Mouse (Mus musculus): ENCODE data around the gene Camta1. TPM values are rescaled to one million over a fixed set of nuclear protein-coding genes. Genes with fewer than 3 reads are reported as not detected.

Gene Camta1
- polyA plus RNA-seq, 1 experiment from 2014 or later, result 78.7 TPM

DNA sequence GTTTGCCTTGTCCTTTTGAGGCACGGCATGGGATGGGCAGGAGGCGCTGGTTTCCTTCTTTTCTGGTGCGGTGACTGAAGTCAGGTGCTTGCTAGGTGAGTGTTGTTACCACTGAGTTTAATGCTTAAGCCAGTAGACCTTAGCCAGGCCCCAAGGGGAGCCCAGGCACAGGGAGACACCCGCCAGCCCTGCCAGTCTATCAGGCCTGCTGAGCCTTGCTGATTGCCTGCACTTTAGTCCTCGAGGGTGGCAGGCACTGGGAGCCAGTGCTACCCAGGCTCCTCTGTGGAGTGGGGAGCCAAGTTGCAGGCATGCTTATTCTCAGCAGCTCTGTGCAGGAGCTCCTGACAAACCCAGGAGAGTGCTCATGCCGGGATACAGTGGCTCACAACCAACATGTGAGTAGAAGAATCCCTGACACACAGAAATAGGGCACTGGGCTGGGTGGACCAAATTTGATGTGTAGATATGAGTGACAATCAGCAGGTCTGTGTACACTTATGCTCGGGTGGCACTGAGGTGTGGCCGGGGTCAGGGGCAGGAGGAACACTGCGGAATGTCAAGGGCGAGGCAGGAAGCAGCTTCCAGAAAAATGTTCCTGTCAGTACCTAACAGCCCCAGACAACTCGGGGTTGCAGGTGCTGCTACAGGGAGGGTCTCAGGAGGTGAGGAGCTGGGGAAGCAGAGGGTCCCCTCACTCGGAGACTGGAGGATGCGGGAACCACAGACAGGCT, 638.2 kb downstream of the Camta1 start:
- Histone ChIP-seq H3K4me2 (no peak overlapping the region), H3K4me1 (peaks cover 11% of the 10 kb centered on the region; the same call in 1 of the 2 replicates), H3K9me3 (no peaks in the 10 kb centered on the region), H3K27me3 (no peaks in the 10 kb centered on the region), H3K36me3 (no peaks in the 10 kb centered on the region), H3K27ac (no peak overlapping the region), H3K4me3 (no peak overlapping the region), H3K9ac (no peak overlapping the region)
- ATAC-seq (ENCODE audit: borderline replicate concordance, extremely low read depth, low FRiP score, low TSS enrichment), result no peak
- 51% methylated on average over 13 of the region's 13 CpGs for WGBS

DNA sequence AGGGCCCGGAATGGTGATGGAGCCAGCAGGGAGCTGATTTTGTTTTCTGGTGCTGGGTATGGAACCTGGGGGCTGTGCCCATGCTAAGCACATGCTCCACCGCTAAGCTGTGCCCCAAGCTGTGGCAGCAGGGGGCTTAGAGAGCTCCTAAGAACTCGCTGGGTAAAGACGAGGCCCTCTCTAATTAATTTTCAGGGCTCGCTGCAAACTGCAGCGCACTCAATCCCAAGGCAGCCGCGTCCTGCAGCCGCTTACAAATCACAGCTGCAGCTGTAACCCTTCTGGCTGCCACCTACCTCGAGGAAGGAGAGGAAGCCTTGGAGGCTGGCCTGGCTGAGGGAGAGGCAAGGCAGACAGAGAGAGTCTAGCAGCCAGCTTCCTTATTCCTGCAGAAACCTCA, 639.0 kb downstream of the Camta1 start:
- Histone ChIP-seq H3K4me3 (no peak overlapping the region), H3K4me2 (no peak overlapping the region), H3K9ac (no peak overlapping the region), H3K9me3 (no peaks in the 10 kb centered on the region), H3K36me3 (no peaks in the 10 kb centered on the region), H3K27me3 (no peaks in the 10 kb centered on the region), H3K4me1 (peaks cover 11% of the 10 kb centered on the region; the same call in 1 of the 2 replicates), H3K27ac (no peak overlapping the region)
- 26% methylated on average over 10 of the region's 10 CpGs for WGBS
- peak; percentile 53; the same call in 1 of the 2 replicates for ATAC-seq (ENCODE audit: borderline replicate concordance, extremely low read depth, low FRiP score, low TSS enrichment)

DNA sequence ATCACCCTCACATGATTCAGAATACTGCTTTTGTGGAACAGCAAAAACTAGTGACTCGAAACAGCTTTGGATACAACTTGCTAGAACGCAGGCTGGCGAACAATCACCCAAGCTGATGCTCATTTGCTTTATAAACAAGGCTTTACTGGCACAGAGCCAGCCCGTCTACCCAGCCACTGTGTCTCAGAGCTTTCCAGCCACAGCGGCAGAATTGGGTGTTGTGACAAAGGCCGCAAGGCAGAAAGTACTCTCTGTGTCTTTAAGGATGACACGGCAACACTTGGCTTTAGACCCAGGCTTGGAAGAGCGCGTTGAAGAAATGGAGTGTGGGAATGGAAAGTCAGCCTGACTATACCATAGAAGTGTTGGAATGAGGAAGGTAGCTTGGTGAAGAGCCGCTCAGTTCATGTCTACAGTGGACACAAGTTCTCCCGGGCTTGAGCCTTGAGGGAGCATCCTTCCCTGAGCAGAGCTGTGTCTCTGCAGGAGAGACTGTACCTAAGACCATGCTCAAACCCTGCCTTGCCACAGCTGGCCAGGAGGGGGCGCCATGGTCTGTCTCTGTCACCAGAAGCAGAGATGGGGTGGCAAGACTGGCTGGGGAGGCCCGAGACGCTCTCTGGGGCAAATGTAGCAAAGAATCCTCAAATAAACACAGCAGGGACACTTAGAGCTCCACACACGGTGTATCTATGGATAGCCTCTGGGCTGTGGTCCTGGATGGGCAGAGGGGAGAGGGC, 645.0 kb downstream of the Camta1 start:
- H3K9ac ChIP-seq, result no peak overlapping the region
- H3K27me3 ChIP-seq, result no peaks in the 10 kb centered on the region
- ATAC-seq (ENCODE audit: borderline replicate concordance, extremely low read depth, low FRiP score, low TSS enrichment), result peak; percentile 67
- no peak overlapping the region for H3K4me3 ChIP-seq
- no peaks in the 10 kb centered on the region for H3K9me3 ChIP-seq
- H3K27ac ChIP-seq, result peak overlapping the region; percentile 62
- 48% methylated on average over 15 of the region's 15 CpGs for WGBS
- H3K36me3 ChIP-seq, result no peaks in the 10 kb centered on the region
- peaks cover 13% of the 10 kb centered on the region for H3K4me1 ChIP-seq
- H3K4me2 ChIP-seq, result peak overlapping the region; percentile 11; the same call in 1 of the 2 replicates

DNA sequence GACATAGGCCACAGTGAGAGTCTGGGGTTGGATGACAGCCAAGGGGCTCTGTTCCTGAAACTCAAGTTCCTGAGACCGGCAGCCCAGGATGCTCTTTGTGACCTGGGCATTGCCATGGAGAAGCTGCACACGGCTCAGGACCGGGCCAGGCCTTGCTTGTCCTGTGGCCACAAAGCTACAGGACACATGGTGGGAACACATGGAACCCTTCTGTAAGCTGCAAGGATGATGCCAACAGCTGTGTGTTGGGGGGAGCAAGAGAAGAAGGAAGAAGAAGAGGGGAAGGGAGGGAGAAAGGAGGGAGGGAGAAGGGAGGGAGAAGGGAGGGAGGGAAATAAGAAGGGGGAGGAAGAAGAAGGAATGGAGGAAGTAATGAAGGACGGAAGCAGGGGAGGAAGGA, 645.8 kb downstream of the Camta1 start:
- no peak for ATAC-seq (ENCODE audit: borderline replicate concordance, extremely low read depth, low FRiP score, low TSS enrichment)
- Histone ChIP-seq H3K4me1 (peaks cover 13% of the 10 kb centered on the region), H3K27me3 (no peaks in the 10 kb centered on the region), H3K27ac (peak overlapping the region; percentile 62; the same call in 1 of the 2 replicates), H3K36me3 (no peaks in the 10 kb centered on the region), H3K4me2 (no peak overlapping the region), H3K9me3 (no peaks in the 10 kb centered on the region), H3K4me3 (no peak overlapping the region), H3K9ac (no peak overlapping the region)
- 20% methylated on average over 4 of the region's 4 CpGs for WGBS

DNA sequence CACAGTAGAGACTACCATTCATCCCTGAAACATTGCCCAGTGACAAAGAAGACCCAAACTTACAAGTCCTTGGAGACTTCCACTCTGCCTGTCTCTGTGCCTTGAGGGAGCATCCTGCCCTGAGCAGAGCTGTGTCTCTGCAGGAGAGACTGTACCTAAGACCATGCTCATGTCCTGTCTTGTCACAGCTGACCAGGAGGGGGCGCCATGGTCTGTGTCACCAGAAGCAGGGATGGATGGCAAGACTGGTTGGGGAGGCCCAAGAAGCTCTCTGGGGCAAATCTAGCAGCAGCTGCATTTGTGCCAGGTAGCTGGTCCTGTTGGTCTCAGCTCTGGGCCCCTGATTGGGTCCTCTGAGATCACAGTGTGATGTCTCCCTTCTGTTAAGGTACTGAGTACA, 646.5 kb downstream of the Camta1 start:
- Histone ChIP-seq H3K36me3 (no peaks in the 10 kb centered on the region), H3K9ac (no peak overlapping the region), H3K4me2 (no peak overlapping the region), H3K4me1 (peaks cover 13% of the 10 kb centered on the region), H3K27ac (no peak overlapping the region), H3K4me3 (no peak overlapping the region), H3K27me3 (no peaks in the 10 kb centered on the region), H3K9me3 (no peaks in the 10 kb centered on the region)
- whole genome bisulfite sequencing, result 56% methylated on average over 1 of the region's 1 CpGs
- ATAC-seq (ENCODE audit: borderline replicate concordance, extremely low read depth, low FRiP score, low TSS enrichment), result no peak

DNA sequence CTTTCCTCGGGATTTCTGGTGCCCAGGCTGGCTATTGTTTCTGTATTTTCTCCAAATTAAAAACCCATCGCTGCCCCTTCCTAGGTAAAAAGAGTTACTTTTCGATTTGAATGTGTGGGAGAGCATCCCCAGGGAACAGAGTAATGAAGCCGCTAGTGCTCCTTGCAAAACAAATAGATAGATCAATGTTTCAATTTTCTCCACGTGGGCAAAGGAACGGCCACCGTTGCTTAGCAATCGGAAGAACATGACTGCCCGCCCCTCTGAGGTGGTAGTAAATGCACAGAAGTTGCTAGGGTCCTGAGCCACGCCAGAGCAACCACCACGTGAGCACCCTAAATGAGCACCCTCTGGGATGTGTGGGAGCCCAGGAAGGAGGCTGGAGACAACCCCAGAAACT, 648.2 kb downstream of the Camta1 start:
- WGBS, result 65% methylated on average over 11 of the region's 11 CpGs
- Histone ChIP-seq H3K36me3 (no peaks in the 10 kb centered on the region), H3K4me2 (no peak overlapping the region), H3K4me1 (peaks cover 13% of the 10 kb centered on the region), H3K4me3 (no peak overlapping the region), H3K9ac (no peak overlapping the region), H3K9me3 (no peaks in the 10 kb centered on the region), H3K27ac (no peak overlapping the region), H3K27me3 (no peaks in the 10 kb centered on the region)
- no peak for ATAC-seq (ENCODE audit: borderline replicate concordance, extremely low read depth, low FRiP score, low TSS enrichment)

DNA sequence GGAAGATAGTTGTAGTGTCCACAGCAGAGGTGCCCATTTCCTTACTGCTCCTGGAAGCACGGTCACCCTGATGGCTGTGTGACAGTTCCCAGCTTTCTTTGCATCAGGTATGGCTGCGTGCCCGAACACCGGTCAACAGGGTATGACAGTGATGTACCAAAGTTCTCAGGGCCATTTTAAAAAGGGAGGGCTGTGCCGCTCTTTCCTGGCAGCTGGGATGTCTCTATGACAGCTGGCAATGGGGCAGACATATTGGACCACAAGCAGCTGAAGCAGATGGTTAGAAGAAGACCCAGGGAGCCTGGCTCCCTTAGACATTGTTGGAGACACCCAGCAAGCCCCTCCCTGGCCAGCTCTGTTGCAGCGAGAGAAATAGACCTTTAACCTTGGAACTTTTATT, 649.7 kb downstream of the Camta1 start:
- Histone ChIP-seq H3K27me3 (no peaks in the 10 kb centered on the region), H3K9ac (no peak overlapping the region), H3K36me3 (no peaks in the 10 kb centered on the region), H3K9me3 (no peaks in the 10 kb centered on the region), H3K4me3 (no peak overlapping the region), H3K27ac (no peak overlapping the region), H3K4me1 (peaks cover 9% of the 10 kb centered on the region), H3K4me2 (no peak overlapping the region)
- no peak for ATAC-seq (ENCODE audit: borderline replicate concordance, extremely low read depth, low FRiP score, low TSS enrichment)
- 70% methylated on average over 6 of the region's 6 CpGs for WGBS

DNA sequence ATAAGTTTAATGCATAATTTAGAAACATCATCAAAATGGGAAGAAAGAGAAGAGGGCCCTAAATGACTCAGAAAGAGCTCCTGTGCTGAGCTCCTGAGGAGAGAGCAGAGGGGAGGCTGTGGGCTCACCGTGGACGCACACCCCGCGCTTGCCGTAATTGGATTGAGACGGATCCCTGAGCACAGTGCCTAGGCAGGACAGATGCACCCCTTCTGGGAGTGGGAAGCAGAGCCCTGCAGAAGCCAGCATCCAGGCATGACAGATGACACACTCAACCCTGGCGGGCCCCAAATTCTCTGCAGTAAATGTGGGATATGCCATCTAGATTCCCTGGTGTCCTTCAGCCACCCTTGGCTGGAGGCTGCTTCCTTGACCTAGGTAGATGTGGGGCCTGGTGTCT, 654.1 kb downstream of the Camta1 start:
- no peaks in the 10 kb centered on the region for H3K36me3 ChIP-seq
- WGBS, result 87% methylated on average over 7 of the region's 7 CpGs
- H3K4me3 ChIP-seq, result no peak overlapping the region
- no peaks in the 10 kb centered on the region for H3K4me1 ChIP-seq
- no peak overlapping the region for H3K9ac ChIP-seq
- H3K4me2 ChIP-seq, result no peak overlapping the region
- no peaks in the 10 kb centered on the region for H3K27me3 ChIP-seq
- no peak for ATAC-seq (ENCODE audit: borderline replicate concordance, extremely low read depth, low FRiP score, low TSS enrichment)
- H3K27ac ChIP-seq, result no peak overlapping the region
- H3K9me3 ChIP-seq, result no peaks in the 10 kb centered on the region

DNA sequence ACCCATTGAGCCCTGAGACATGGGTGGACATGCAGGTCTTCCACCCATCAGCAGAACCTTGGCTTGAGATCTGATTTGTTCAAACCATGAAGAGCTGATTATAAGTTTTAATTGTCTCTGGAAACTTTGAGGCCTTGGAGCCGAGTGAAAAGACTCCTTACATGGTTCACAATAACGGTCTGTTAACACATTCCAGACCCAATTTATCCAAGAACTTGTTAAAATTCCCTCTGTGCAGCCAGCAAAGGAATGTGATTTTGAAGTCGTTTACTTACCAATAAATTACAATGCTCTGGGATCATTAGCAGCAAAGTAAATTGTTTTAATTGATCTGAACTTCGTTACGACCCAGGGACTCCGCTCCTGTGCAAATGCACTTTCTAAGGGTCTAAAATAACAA, 658.8 kb downstream of the Camta1 start:
- H3K4me2 ChIP-seq, result no peak overlapping the region
- H3K4me3 ChIP-seq, result no peak overlapping the region
- WGBS, result 68% methylated on average over 6 of the region's 6 CpGs
- H3K36me3 ChIP-seq, result no peaks in the 10 kb centered on the region
- no peaks in the 10 kb centered on the region for H3K4me1 ChIP-seq
- H3K9ac ChIP-seq, result no peak overlapping the region
- ATAC-seq (ENCODE audit: borderline replicate concordance, extremely low read depth, low FRiP score, low TSS enrichment), result no peak
- no peaks in the 10 kb centered on the region for H3K9me3 ChIP-seq
- no peaks in the 10 kb centered on the region for H3K27me3 ChIP-seq
- H3K27ac ChIP-seq, result no peak overlapping the region

DNA sequence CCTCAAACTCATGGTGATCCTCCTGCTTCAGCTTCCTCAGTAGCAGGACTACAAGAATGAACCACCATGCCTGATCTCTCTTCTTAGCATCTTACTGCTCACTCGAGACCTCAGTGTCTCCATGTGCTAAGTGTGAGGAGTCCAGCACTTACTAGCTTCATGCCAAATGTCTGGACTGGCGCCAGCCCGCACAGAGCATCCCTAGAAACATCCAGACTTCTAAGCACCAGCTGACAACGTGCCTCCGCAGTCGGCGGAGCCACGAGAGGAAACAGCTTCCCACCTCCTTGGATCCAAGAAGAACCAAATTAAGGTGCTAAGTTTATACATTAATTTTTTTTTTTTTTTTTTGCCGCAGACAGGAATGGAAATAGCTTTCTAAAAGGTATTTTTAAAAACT, 661.4 kb downstream of the Camta1 start:
- Histone ChIP-seq H3K27me3 (no peaks in the 10 kb centered on the region), H3K9me3 (no peaks in the 10 kb centered on the region), H3K4me1 (no peaks in the 10 kb centered on the region), H3K36me3 (no peaks in the 10 kb centered on the region), H3K9ac (no peak overlapping the region), H3K4me2 (no peak overlapping the region), H3K4me3 (no peak overlapping the region), H3K27ac (no peak overlapping the region)
- WGBS, result 65% methylated on average over 9 of the region's 9 CpGs
- ATAC-seq (ENCODE audit: borderline replicate concordance, extremely low read depth, low FRiP score, low TSS enrichment), result no peak

DNA sequence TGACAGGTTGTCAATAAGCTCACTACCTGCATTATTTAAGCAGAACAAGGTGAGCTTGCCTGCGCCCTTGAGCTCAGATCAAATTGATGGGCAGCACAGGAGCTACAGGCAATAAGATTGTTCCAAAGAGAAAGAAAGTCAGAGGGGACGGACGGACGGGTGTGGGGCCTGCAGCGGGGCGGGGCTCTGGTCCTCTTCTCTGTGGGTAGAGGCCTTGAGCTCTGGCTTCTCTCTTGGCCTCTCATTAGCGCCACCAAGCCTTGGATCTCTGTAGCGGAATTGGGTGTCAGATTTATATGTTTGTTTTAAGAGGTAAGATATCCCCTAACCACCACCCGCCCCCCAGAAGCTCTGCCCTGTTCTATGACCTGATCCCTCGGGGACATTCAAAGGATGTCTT, 666.5 kb downstream of the Camta1 start:
- no peaks in the 10 kb centered on the region for H3K9me3 ChIP-seq
- H3K9ac ChIP-seq, result no peak overlapping the region
- no peaks in the 10 kb centered on the region for H3K4me1 ChIP-seq
- H3K36me3 ChIP-seq, result no peaks in the 10 kb centered on the region
- H3K4me2 ChIP-seq, result no peak overlapping the region
- WGBS, result 29% methylated on average over 10 of the region's 10 CpGs
- no peak for ATAC-seq (ENCODE audit: borderline replicate concordance, extremely low read depth, low FRiP score, low TSS enrichment)
- no peak overlapping the region for H3K27ac ChIP-seq
- no peak overlapping the region for H3K4me3 ChIP-seq
- H3K27me3 ChIP-seq, result no peaks in the 10 kb centered on the region

DNA sequence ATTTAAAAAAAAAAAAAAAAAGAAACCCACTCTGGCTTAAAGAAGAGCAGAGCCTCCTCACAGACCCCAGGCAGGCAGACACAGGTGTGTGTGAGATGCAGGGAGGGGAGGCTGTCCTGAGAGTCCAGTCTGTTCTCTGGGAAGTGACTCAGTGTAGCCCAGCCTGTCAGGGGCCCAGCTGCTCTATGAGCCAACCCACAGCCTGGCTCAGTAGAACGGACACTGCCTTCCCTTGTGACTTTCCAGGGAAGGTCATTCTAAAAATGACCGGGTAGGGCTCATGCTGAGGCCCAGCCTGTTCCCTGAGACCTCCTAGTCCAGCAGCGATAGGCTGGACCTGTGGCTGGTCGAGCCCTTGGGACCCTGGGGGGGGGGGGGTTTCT, 667.0 kb downstream of the Camta1 start:
- 47% methylated on average over 4 of the region's 4 CpGs for WGBS
- no peak overlapping the region for H3K4me3 ChIP-seq
- H3K4me1 ChIP-seq, result no peaks in the 10 kb centered on the region
- no peaks in the 10 kb centered on the region for H3K27me3 ChIP-seq
- H3K4me2 ChIP-seq, result no peak overlapping the region
- no peak overlapping the region for H3K9ac ChIP-seq
- no peak for ATAC-seq (ENCODE audit: borderline replicate concordance, extremely low read depth, low FRiP score, low TSS enrichment)
- no peaks in the 10 kb centered on the region for H3K9me3 ChIP-seq
- H3K27ac ChIP-seq, result no peak overlapping the region
- H3K36me3 ChIP-seq, result no peaks in the 10 kb centered on the region

Measured in lung, embryonic 15.5 days (tissue).